Mouse (Mus musculus) natural killer cell, adult 2 months (primary cell): Measurements from ENCODE around the gene Gata1.
"Not testable (repeated sequence)": the region's sequence is repeated elsewhere in the genome, so short reads cannot be mapped to it uniquely, and the experiment has no call there.

ENCODE experiments used
- DNase-seq, 2 experiments: peaks; one replicate each; pipeline ENCODE4 v3.0.0; 2022; ENCODE audit warnings: low spot score in 2 of 2

Gata1 gene

GRCm38 (mm10) chrX:7977892-7978291, at the start of gene Gata1:
Gene Gata1 (minus strand): TSS chrX:7978071.
- DNase-seq: no peak

- DNase-seq: no peak
Measured at GRCm38 (mm10) chrX:8026811-8027210, 48.9 kb upstream of the Gata1 start.

GRCm38 (mm10) chrX:8024795-8025194, 46.9 kb upstream of the Gata1 start:
- DNase-seq: no peak

- DNase-seq: no peak
Measured at GRCm38 (mm10) chrX:8020111-8020778, 42.4 kb upstream of the Gata1 start.

GRCm38 (mm10) chrX:8018286-8018685, 40.4 kb upstream of the Gata1 start, which contains the start of gene Glod5:
Gene Glod5 (minus strand): TSS chrX:8018492.
- no peak for DNase-seq

- peak in 1 of 2 experiments; percentile 35 for DNase-seq
Measured at GRCm38 (mm10) chrX:8017142-8017541, 39.3 kb upstream of the Gata1 start.

- not testable (repeated sequence) for DNase-seq
Measured at GRCm38 (mm10) chrX:8015675-8016074, 37.8 kb upstream of the Gata1 start.

GRCm38 (mm10) chrX:8013569-8014314, 35.9 kb upstream of the Gata1 start:
- DNase-seq: no peak

- no peak for DNase-seq
Measured at GRCm38 (mm10) chrX:8013157-8013556, 35.3 kb upstream of the Gata1 start.

GRCm38 (mm10) chrX:8009356-8009755, 31.5 kb upstream of the Gata1 start:
- DNase-seq: not testable (repeated sequence)

GRCm38 (mm10) chrX:8008543-8008942, 30.7 kb upstream of the Gata1 start:
- DNase-seq: no peak

- no peak for DNase-seq
Measured at GRCm38 (mm10) chrX:8002971-8003370, 25.1 kb upstream of the Gata1 start.

- DNase-seq: no peak
Measured at GRCm38 (mm10) chrX:8002001-8002400, 24.1 kb upstream of the Gata1 start.

- DNase-seq: no peak
Measured at GRCm38 (mm10) chrX:8000546-8001192, 22.8 kb upstream of the Gata1 start.

GRCm38 (mm10) chrX:7993068-7993735, 15.3 kb upstream of the Gata1 start:
- no peak for DNase-seq

GRCm38 (mm10) chrX:7992379-7993067, 14.7 kb upstream of the Gata1 start:
- no peak for DNase-seq

GRCm38 (mm10) chrX:7981368-7981767, 3.5 kb upstream of the Gata1 start:
- no peak for DNase-seq

GRCm38 (mm10) chrX:7971292-7971691, 6.6 kb downstream of the Gata1 start:
- no peak for DNase-seq

GRCm38 (mm10) chrX:7968899-7969298, 9.0 kb downstream of the Gata1 start:
- DNase-seq: no peak

GRCm38 (mm10) chrX:7968226-7968625, 9.6 kb downstream of the Gata1 start:
- DNase-seq: no peak

GRCm38 (mm10) chrX:7967596-7968201, 10.2 kb downstream of the Gata1 start:
- no peak for DNase-seq
